Mouse (Mus musculus) spleen, adult 12 weeks (tissue): ENCODE results near the gene D630003M21Rik.

Experiments used
- DNase-seq: peaks from one replicate; pipeline ENCODE4 v3.0.0; 2022; ENCODE audit warnings: low spot score

D630003M21Rik gene

GRCm38 (mm10) chr2:158141271-158141670, 87.8 kb downstream of the D630003M21Rik start:
- no peak for DNase-seq

- DNase-seq, result no peak
Observed at GRCm38 (mm10) chr2:158140664-158141063, 88.4 kb downstream of the D630003M21Rik start.

GRCm38 (mm10) chr2:158139628-158140027, 89.4 kb downstream of the D630003M21Rik start:
- DNase-seq, result no peak

- no peak for DNase-seq
Observed at GRCm38 (mm10) chr2:158138778-158139177, 90.2 kb downstream of the D630003M21Rik start.

GRCm38 (mm10) chr2:158137771-158138170, 91.3 kb downstream of the D630003M21Rik start:
- DNase-seq, result no peak

- DNase-seq, result no peak
Observed at GRCm38 (mm10) chr2:158136205-158136604, 92.8 kb downstream of the D630003M21Rik start.

GRCm38 (mm10) chr2:158133050-158133449, 96.0 kb downstream of the D630003M21Rik start:
- DNase-seq, result no peak
